Mouse (Mus musculus): ENCODE data around the gene Kcng4. TPM values are rescaled to one million over a fixed set of nuclear protein-coding genes. Genes with fewer than 3 reads are reported as not detected.
A peak's percentile ranks its signal among the peaks of the same experiment; 100 is the strongest.

The Kcng4 gene
- polyA plus RNA-seq, 1 experiment from 2014 or later = 0.13 TPM

DNA sequence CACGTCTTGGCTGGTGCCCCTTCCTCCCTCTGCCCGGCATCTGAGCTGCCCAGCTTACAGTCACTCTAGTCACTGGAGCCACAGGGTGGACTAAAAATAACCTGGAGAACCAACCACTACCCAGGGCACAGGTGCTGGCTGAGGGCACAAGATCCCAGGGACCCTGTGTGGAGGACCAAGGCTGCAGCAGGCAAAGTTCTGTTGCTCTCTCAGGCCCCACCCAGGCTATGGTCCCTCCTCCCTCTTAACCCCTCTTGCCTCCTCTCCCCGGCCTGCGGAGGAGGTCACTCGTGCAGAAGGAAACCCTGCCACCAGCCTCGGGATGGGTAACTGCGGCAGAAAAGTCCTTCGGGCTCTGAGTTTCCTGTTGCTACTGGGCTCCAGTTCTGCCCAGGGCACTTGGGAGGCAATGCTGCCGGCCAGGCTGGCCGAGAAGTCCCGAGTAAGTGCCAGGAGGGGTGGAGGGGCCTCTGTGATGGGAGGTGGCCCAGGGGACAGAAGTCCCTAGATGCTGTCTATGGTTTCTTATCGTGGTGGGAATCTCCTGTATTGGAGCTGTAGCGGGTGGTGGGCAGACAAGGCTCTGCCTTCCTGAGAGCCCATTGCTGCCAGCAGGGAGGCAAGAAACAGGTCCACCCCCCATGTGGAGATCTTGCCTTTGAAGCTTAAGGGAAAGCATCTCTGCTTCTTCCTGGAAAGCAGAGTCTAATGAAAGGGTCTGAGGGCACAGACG, 30.9 kb upstream of the Kcng4 start, which contains the start of gene Wfdc1:
Wfdc1 (plus strand) TSS at position 147 of the 733 bp plus-strand sequence.
- peak within 1 kb of the TSS; percentile 6 for H3K4me2 ChIP-seq (ENCODE audit: low read depth, low read length)
- WGBS = 16% methylated on average over 14 of the region's 14 CpGs
- no peak within 1 kb of the TSS for H3K27ac ChIP-seq (ENCODE audit: low read length)

DNA sequence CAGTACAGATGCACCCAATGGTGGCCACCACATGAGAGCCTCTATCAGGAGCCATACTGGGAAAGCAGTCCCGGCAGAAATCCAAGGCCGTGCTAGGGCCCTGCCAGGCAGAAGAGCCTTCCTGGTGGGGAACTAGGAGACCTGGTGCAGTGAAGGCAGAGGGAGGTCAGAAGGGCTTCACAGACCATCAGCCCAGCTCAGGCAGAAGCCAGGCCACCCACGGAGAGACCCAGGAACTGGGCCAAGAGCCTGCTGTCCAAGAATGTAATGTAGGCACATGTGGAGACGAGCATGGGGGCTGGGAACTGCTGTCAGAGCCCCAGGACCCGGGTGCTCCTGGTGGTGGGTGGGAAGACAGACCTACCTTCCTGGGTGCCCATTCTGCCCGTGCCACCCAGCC, 29.8 kb upstream of the Kcng4 start:
- no peak overlapping the region for H3K4me3 ChIP-seq (ENCODE audit: low read length)
- 51% methylated on average over 6 of the region's 6 CpGs for WGBS
- H3K9me3 ChIP-seq (ENCODE audit: control insufficient read depth, low read length) = no peaks in the 10 kb centered on the region
- no peak overlapping the region for H3K27ac ChIP-seq (ENCODE audit: low read length)
- no peaks in the 10 kb centered on the region for H3K27me3 ChIP-seq (ENCODE audit: control insufficient read depth, insufficient read depth, low read depth, low read length)
- 0 out of 2 replicates have a peak, but pooled peaks have one; percentile 13 for ATAC-seq (ENCODE audit: low read depth)
- no peaks in the 10 kb centered on the region for H3K36me3 ChIP-seq (ENCODE audit: control insufficient read depth, insufficient read depth, low read length)
- no peak overlapping the region for H3K4me2 ChIP-seq (ENCODE audit: low read depth, low read length)
- peaks cover 24% of the 10 kb centered on the region for H3K4me1 ChIP-seq (replicated peaks; ENCODE audit: control insufficient read depth, insufficient read depth, low read length)
- H3K9ac ChIP-seq (ENCODE audit: low read length) = no peak overlapping the region

More for the DNA sequence above, 30.9 kb upstream of the Kcng4 start, which contains the start of gene Wfdc1:
- Histone ChIP-seq H3K9ac (ENCODE audit: low read length) (peak within 1 kb of the TSS; percentile 25), H3K27me3 (ENCODE audit: control insufficient read depth, insufficient read depth, low read depth, low read length) (no peaks in the 10 kb centered on the region), H3K36me3 (ENCODE audit: control insufficient read depth, insufficient read depth, low read length) (no peaks in the 10 kb centered on the region), H3K9me3 (ENCODE audit: control insufficient read depth, low read length) (no peaks in the 10 kb centered on the region), H3K4me3 (ENCODE audit: low read length) (peak within 1 kb of the TSS; percentile 7; the same call in 1 of the 2 replicates), H3K4me1 (replicated peaks; ENCODE audit: control insufficient read depth, insufficient read depth, low read length) (peaks cover 24% of the 10 kb centered on the region)
- ATAC-seq (ENCODE audit: low read depth) = no peak

DNA sequence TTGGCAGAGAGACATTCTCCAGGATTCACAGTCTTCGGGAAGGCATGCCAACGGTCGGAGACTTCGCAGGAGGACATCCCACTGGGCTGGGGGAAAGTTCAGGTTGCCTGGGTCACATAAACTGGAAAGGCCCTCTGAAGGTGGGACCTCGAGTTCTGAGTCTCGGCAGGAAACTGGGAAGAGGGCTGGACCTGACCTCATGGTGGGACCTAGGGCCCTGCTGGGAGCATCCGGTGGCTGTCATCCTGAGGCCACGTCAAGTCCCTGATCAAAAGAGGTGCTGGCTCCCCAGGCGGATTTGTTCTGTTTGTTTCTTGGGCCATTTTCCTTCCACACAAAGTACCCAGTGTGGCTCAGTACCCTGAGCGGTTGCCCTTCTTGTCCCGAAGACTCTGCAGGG, 28.0 kb upstream of the Kcng4 start:
- 65% methylated on average over 11 of the region's 11 CpGs for WGBS
- ATAC-seq (ENCODE audit: low read depth) = no peak

DNA sequence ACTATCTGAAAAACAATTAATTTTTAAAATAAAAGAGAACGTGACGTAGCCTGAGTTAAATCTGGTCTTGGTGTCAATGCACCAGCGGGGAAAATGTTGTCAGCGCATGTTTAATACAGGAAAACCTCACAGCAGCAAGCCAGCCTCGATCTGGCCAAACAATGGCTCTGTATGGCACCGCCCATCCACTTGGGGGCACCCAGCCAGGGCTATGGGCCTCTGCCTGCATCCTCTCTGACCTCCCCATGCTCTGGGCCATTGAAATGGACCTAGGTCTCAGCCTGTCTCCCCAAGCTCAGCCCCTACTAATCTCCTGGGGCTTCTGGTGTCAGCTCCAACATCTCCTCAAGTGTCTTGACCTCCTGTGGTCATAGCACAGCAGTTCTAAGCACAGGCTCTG, 26.4 kb upstream of the Kcng4 start:
- H3K4me2 ChIP-seq (ENCODE audit: low read depth, low read length) = no peak overlapping the region
- ATAC-seq (ENCODE audit: low read depth) = no peak
- H3K27me3 ChIP-seq (ENCODE audit: control insufficient read depth, insufficient read depth, low read depth, low read length) = no peaks in the 10 kb centered on the region
- no peaks in the 10 kb centered on the region for H3K9me3 ChIP-seq (ENCODE audit: control insufficient read depth, low read length)
- H3K4me3 ChIP-seq (ENCODE audit: low read length) = no peak overlapping the region
- no peaks in the 10 kb centered on the region for H3K36me3 ChIP-seq (ENCODE audit: control insufficient read depth, insufficient read depth, low read length)
- peaks cover 22% of the 10 kb centered on the region for H3K4me1 ChIP-seq (replicated peaks; ENCODE audit: control insufficient read depth, insufficient read depth, low read length)
- no peak overlapping the region for H3K9ac ChIP-seq (ENCODE audit: low read length)
- WGBS = 69% methylated on average over 6 of the region's 6 CpGs
- no peak overlapping the region for H3K27ac ChIP-seq (ENCODE audit: low read length)

More for the DNA sequence above, 28.0 kb upstream of the Kcng4 start:
- H3K4me1 ChIP-seq (replicated peaks; ENCODE audit: control insufficient read depth, insufficient read depth, low read length) = peaks cover 22% of the 10 kb centered on the region
- no peak overlapping the region for H3K27ac ChIP-seq (ENCODE audit: low read length)
- no peaks in the 10 kb centered on the region for H3K27me3 ChIP-seq (ENCODE audit: control insufficient read depth, insufficient read depth, low read depth, low read length)
- H3K4me2 ChIP-seq (ENCODE audit: low read depth, low read length) = no peak overlapping the region
- H3K36me3 ChIP-seq (ENCODE audit: control insufficient read depth, insufficient read depth, low read length) = no peaks in the 10 kb centered on the region
- no peak overlapping the region for H3K9ac ChIP-seq (ENCODE audit: low read length)
- H3K4me3 ChIP-seq (ENCODE audit: low read length) = no peak overlapping the region
- H3K9me3 ChIP-seq (ENCODE audit: control insufficient read depth, low read length) = no peaks in the 10 kb centered on the region

DNA sequence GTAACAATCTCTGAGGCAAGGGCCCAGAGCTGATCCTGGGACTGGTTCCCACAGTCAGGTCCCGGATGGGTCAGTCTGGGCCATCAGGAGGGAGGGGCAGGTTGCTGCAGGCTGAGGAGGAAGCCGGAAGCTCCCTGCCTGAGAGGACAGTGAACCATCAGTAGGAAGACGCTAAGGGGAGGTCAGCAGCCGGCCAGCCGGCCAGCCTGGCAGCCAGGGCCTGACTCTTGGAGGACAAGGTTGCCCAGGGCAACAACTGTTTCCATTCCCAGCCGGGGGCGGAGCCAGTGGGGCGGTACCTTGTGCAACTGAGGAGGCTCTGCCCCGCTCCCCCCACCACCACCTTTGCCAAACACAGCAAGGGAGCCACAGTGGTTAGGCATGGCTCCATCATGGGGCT, 25.6 kb upstream of the Kcng4 start:
- no peaks in the 10 kb centered on the region for H3K36me3 ChIP-seq (ENCODE audit: control insufficient read depth, insufficient read depth, low read length)
- H3K4me2 ChIP-seq (ENCODE audit: low read depth, low read length) = no peak overlapping the region
- no peak overlapping the region for H3K4me3 ChIP-seq (ENCODE audit: low read length)
- H3K27me3 ChIP-seq (ENCODE audit: control insufficient read depth, insufficient read depth, low read depth, low read length) = no peaks in the 10 kb centered on the region
- 12% methylated on average over 9 of the region's 9 CpGs for WGBS
- no peaks in the 10 kb centered on the region for H3K9me3 ChIP-seq (ENCODE audit: control insufficient read depth, low read length)
- peaks cover 18% of the 10 kb centered on the region for H3K4me1 ChIP-seq (replicated peaks; ENCODE audit: control insufficient read depth, insufficient read depth, low read length)
- peak overlapping the region; percentile 34 for H3K27ac ChIP-seq (ENCODE audit: low read length)
- peak; percentile 61 for ATAC-seq (ENCODE audit: low read depth)
- peak overlapping the region; percentile 21; the same call in 1 of the 2 replicates for H3K9ac ChIP-seq (ENCODE audit: low read length)

DNA sequence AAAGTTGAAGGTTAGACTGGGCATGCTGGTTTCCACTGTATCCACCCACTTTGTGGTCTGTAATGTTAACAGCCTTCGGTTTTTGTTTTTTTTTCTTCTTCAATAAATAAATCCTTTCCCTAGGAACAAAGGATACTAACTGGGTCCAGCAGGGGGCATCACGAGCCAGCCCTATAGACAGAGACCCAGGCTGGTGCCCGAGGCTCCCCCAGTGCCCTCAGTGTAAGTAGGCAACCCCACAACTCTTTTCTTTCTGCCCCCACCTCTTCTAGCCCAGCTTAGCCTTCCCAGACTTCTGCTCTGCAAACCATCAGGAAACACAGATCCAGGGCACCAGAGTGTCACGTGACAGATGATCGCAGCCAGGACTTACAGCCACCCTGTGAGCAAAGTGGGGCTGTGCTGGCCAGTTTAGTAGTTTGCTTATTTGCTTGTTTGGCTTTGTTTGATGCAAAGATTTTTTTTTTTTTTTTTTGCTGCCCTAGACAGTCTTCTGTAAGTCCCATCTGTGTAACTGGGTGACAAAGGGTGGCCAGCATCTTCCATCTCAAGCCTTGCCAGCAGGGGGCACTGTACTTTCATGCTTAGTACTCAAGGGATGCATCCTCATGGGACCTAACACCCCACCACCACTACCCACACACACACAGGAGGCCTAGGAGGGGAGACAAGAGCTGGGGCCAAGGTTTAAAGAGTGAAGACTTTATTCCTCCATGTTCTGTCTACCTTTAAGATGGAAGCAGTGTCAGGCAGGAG, 21.4 kb upstream of the Kcng4 start:
- H3K4me3 ChIP-seq (ENCODE audit: low read length) = no peak overlapping the region
- H3K27me3 ChIP-seq (ENCODE audit: control insufficient read depth, insufficient read depth, low read depth, low read length) = no peaks in the 10 kb centered on the region
- no peak overlapping the region for H3K27ac ChIP-seq (ENCODE audit: low read length)
- no peaks in the 10 kb centered on the region for H3K36me3 ChIP-seq (ENCODE audit: control insufficient read depth, insufficient read depth, low read length)
- H3K4me1 ChIP-seq (replicated peaks; ENCODE audit: control insufficient read depth, insufficient read depth, low read length) = peaks cover 9% of the 10 kb centered on the region
- H3K4me2 ChIP-seq (ENCODE audit: low read depth, low read length) = no peak overlapping the region
- H3K9me3 ChIP-seq (ENCODE audit: control insufficient read depth, low read length) = no peaks in the 10 kb centered on the region
- ATAC-seq (ENCODE audit: low read depth) = no peak; the same call in 1 of the 2 replicates
- no peak overlapping the region for H3K9ac ChIP-seq (ENCODE audit: low read length)
- WGBS = 43% methylated on average over 5 of the region's 5 CpGs

DNA sequence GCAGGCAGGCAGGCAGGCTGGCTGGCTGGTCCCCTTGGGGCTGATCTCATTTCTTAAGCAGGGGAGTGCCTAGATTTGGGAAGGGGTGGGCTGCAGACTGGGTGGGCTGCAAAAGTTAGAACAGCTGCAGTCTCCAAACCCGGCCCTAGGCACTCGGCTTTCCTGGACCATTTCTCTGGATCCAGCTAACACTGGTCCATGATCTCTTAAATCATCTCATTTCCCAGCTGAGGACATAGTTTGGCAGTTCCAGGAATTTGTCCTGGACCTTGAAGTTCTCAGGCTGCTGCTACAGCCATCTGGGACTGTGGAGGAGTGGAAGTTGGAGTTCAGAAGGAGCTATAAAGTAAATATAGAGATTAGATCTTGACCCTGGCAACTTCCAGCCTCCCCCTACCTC, 15.8 kb upstream of the Kcng4 start:
- no peak overlapping the region for H3K9ac ChIP-seq (ENCODE audit: low read length)
- H3K4me2 ChIP-seq (ENCODE audit: low read depth, low read length) = no peak overlapping the region
- WGBS = 24% methylated on average over 2 of the region's 2 CpGs
- ATAC-seq (ENCODE audit: low read depth) = 0 out of 2 replicates have a peak, but pooled peaks have one; percentile 17
- H3K4me1 ChIP-seq (replicated peaks; ENCODE audit: control insufficient read depth, insufficient read depth, low read length) = no peaks in the 10 kb centered on the region; the same call in 1 of the 2 replicates
- H3K27ac ChIP-seq (ENCODE audit: low read length) = no peak overlapping the region
- H3K4me3 ChIP-seq (ENCODE audit: low read length) = no peak overlapping the region
- 0 out of 2 replicates have a peak, but pooled peaks cover 3% of the 10 kb centered on the region for H3K9me3 ChIP-seq (ENCODE audit: control insufficient read depth, low read length)
- no peaks in the 10 kb centered on the region for H3K36me3 ChIP-seq (ENCODE audit: control insufficient read depth, insufficient read depth, low read length)
- no peaks in the 10 kb centered on the region for H3K27me3 ChIP-seq (ENCODE audit: control insufficient read depth, insufficient read depth, low read depth, low read length)

DNA sequence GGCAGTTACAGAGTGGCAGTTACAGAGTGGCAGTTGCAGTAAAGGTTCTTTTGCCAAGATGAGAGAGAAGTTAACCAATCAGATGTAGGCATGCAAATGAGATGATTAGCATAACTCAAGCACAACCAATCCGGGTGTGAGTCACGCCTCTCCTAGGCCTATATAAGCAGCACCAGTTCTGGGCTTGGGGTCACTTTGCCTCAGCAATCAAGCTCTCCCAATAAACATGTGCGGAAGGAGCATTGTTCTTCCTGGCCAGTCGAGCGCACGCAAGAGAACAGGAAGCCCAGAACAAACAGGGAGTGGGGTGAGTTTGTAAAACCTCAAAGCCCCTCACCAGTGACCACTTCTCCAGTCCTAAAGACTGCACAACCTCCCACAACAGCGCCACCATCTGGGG, 11.4 kb upstream of the Kcng4 start:
- no peak overlapping the region for H3K4me2 ChIP-seq (ENCODE audit: low read depth, low read length)
- WGBS = 75% methylated on average over 7 of the region's 7 CpGs
- no peak overlapping the region for H3K9ac ChIP-seq (ENCODE audit: low read length)
- H3K27me3 ChIP-seq (ENCODE audit: control insufficient read depth, insufficient read depth, low read depth, low read length) = no peaks in the 10 kb centered on the region
- no peak for ATAC-seq (ENCODE audit: low read depth)
- H3K4me3 ChIP-seq (ENCODE audit: low read length) = no peak overlapping the region
- H3K27ac ChIP-seq (ENCODE audit: low read length) = no peak overlapping the region
- no peaks in the 10 kb centered on the region for H3K36me3 ChIP-seq (ENCODE audit: control insufficient read depth, insufficient read depth, low read length)
- H3K4me1 ChIP-seq (replicated peaks; ENCODE audit: control insufficient read depth, insufficient read depth, low read length) = no peaks in the 10 kb centered on the region; the same call in 1 of the 2 replicates
- H3K9me3 ChIP-seq (ENCODE audit: control insufficient read depth, low read length) = 0 out of 2 replicates have a peak, but pooled peaks cover 3% of the 10 kb centered on the region

DNA sequence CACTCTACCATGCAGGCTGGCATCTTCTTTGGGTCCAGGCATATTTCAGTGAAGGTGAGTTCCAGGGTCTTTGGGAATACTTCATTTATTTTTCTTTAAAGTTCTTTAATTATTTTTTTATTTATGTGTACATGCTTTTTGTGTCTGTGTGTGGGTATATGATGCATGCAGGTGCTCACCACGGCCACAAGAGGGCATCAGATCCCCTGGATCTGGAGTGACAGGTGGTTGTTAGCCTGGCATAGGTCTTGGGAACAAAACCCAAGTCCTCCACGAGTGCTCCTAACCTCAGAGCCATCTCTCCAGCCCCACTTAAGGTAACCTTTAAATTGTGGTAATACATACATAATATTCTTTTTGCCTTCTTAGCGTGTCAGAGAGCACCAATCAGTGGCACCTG, 10.7 kb upstream of the Kcng4 start:
- WGBS = 71% methylated on average over 3 of the region's 3 CpGs
- Histone ChIP-seq H3K4me1 (replicated peaks; ENCODE audit: control insufficient read depth, insufficient read depth, low read length) (no peaks in the 10 kb centered on the region), H3K27ac (ENCODE audit: low read length) (no peak overlapping the region), H3K36me3 (ENCODE audit: control insufficient read depth, insufficient read depth, low read length) (no peaks in the 10 kb centered on the region), H3K4me3 (ENCODE audit: low read length) (no peak overlapping the region), H3K4me2 (ENCODE audit: low read depth, low read length) (no peak overlapping the region), H3K27me3 (ENCODE audit: control insufficient read depth, insufficient read depth, low read depth, low read length) (no peaks in the 10 kb centered on the region), H3K9me3 (ENCODE audit: control insufficient read depth, low read length) (0 out of 2 replicates have a peak, but pooled peaks cover 3% of the 10 kb centered on the region), H3K9ac (ENCODE audit: low read length) (no peak overlapping the region)
- ATAC-seq (ENCODE audit: low read depth) = no peak
